Mouse (Mus musculus): ENCODE measurements around the gene Smpdl3b. TPM values are rescaled to one million over a fixed set of nuclear protein-coding genes. Genes with fewer than 3 reads are reported as not detected.
"Not testable (repeated sequence)": the region's sequence is repeated elsewhere in the genome, so short reads cannot be mapped to it uniquely, and the experiment has no call there.

The Smpdl3b gene
- polyA plus RNA-seq, 1 experiment from 2014 or later = 3.9 TPM

- H3K9me3 ChIP-seq (replicated peaks; ENCODE audit: control insufficient read depth, low read length) = no peaks in the 10 kb centered on the region
- 69% methylated on average over 9 of the region's 9 CpGs for WGBS
Observed at GRCm38 (mm10) chr4:132794028-132794427, 37.0 kb upstream of the Smpdl3b start.

GRCm38 (mm10) chr4:132793322-132794004 is 36.4 kb upstream of the Smpdl3b start:
- H3K4me3 ChIP-seq (ENCODE audit: low read length); ATAC-seq (replicated peaks; ENCODE audit: extremely low read depth, insufficient read depth, low FRiP score); H3K9ac ChIP-seq (ENCODE audit: low read length); H3K9me3 ChIP-seq (replicated peaks; ENCODE audit: control insufficient read depth, low read length); H3K36me3 ChIP-seq (ENCODE audit: control insufficient read depth, insufficient read depth); H3K4me2 ChIP-seq (ENCODE audit: low read depth, low read length); H3K27ac ChIP-seq (ENCODE audit: low read length); H3K4me1 ChIP-seq (ENCODE audit: control insufficient read depth, insufficient read depth, low read length); H3K27me3 ChIP-seq (ENCODE audit: control insufficient read depth, insufficient read depth, low read length): not testable (repeated sequence)
- 84% methylated on average over 8 of the region's 9 CpGs for WGBS

More at GRCm38 (mm10) chr4:132794028-132794427, 37.0 kb upstream of the Smpdl3b start:
- H3K27ac ChIP-seq (ENCODE audit: low read length) = no peak overlapping the region
- H3K9ac ChIP-seq (ENCODE audit: low read length) = no peak overlapping the region
- no peaks in the 10 kb centered on the region for H3K36me3 ChIP-seq (ENCODE audit: control insufficient read depth, insufficient read depth)
- H3K4me3 ChIP-seq (ENCODE audit: low read length) = no peak overlapping the region
- no peak overlapping the region for H3K4me2 ChIP-seq (ENCODE audit: low read depth, low read length)
- ATAC-seq (replicated peaks; ENCODE audit: extremely low read depth, insufficient read depth, low FRiP score) = no peak
- H3K27me3 ChIP-seq (ENCODE audit: control insufficient read depth, insufficient read depth, low read length) = peaks cover 6% of the 10 kb centered on the region
- no peaks in the 10 kb centered on the region; the same call in 1 of the 2 replicates for H3K4me1 ChIP-seq (ENCODE audit: control insufficient read depth, insufficient read depth, low read length)

GRCm38 (mm10) chr4:132789731-132790130 is 32.7 kb upstream of the Smpdl3b start:
- 69% methylated on average over 8 of the region's 8 CpGs for WGBS

GRCm38 (mm10) chr4:132785228-132785627 is 28.2 kb upstream of the Smpdl3b start:
- ATAC-seq (replicated peaks; ENCODE audit: extremely low read depth, insufficient read depth, low FRiP score) = no peak
- no peaks in the 10 kb centered on the region for H3K36me3 ChIP-seq (ENCODE audit: control insufficient read depth, insufficient read depth)
- WGBS = 86% methylated on average over 13 of the region's 13 CpGs
- no peak overlapping the region for H3K9ac ChIP-seq (ENCODE audit: low read length)
- no peak overlapping the region for H3K4me2 ChIP-seq (ENCODE audit: low read depth, low read length)
- H3K27ac ChIP-seq (ENCODE audit: low read length) = no peak overlapping the region
- no peaks in the 10 kb centered on the region for H3K27me3 ChIP-seq (ENCODE audit: control insufficient read depth, insufficient read depth, low read length)
- H3K9me3 ChIP-seq (replicated peaks; ENCODE audit: control insufficient read depth, low read length) = no peaks in the 10 kb centered on the region
- H3K4me3 ChIP-seq (ENCODE audit: low read length) = no peak overlapping the region
- H3K4me1 ChIP-seq (ENCODE audit: control insufficient read depth, insufficient read depth, low read length) = no peaks in the 10 kb centered on the region

More at GRCm38 (mm10) chr4:132789731-132790130, 32.7 kb upstream of the Smpdl3b start:
- H3K27me3 ChIP-seq (ENCODE audit: control insufficient read depth, insufficient read depth, low read length) = peaks cover 3% of the 10 kb centered on the region
- no peak overlapping the region for H3K27ac ChIP-seq (ENCODE audit: low read length)
- no peaks in the 10 kb centered on the region for H3K9me3 ChIP-seq (replicated peaks; ENCODE audit: control insufficient read depth, low read length)
- no peak overlapping the region for H3K4me2 ChIP-seq (ENCODE audit: low read depth, low read length)
- ATAC-seq (replicated peaks; ENCODE audit: extremely low read depth, insufficient read depth, low FRiP score) = no peak
- H3K9ac ChIP-seq (ENCODE audit: low read length) = no peak overlapping the region
- H3K4me1 ChIP-seq (ENCODE audit: control insufficient read depth, insufficient read depth, low read length) = no peaks in the 10 kb centered on the region
- H3K4me3 ChIP-seq (ENCODE audit: low read length) = no peak overlapping the region
- no peaks in the 10 kb centered on the region for H3K36me3 ChIP-seq (ENCODE audit: control insufficient read depth, insufficient read depth)

GRCm38 (mm10) chr4:132783732-132784131 is 26.7 kb upstream of the Smpdl3b start:
- no peaks in the 10 kb centered on the region for H3K4me1 ChIP-seq (ENCODE audit: control insufficient read depth, insufficient read depth, low read length)
- ATAC-seq (replicated peaks; ENCODE audit: extremely low read depth, insufficient read depth, low FRiP score) = no peak
- H3K4me2 ChIP-seq (ENCODE audit: low read depth, low read length) = no peak overlapping the region
- H3K36me3 ChIP-seq (ENCODE audit: control insufficient read depth, insufficient read depth) = peaks cover 7% of the 10 kb centered on the region; the same call in 1 of the 2 replicates
- no peaks in the 10 kb centered on the region for H3K27me3 ChIP-seq (ENCODE audit: control insufficient read depth, insufficient read depth, low read length)
- H3K9ac ChIP-seq (ENCODE audit: low read length) = no peak overlapping the region
- H3K9me3 ChIP-seq (replicated peaks; ENCODE audit: control insufficient read depth, low read length) = no peaks in the 10 kb centered on the region
- H3K4me3 ChIP-seq (ENCODE audit: low read length) = no peak overlapping the region
- no peak overlapping the region for H3K27ac ChIP-seq (ENCODE audit: low read length)
- WGBS = 73% methylated on average over 2 of the region's 2 CpGs

- no peaks in the 10 kb centered on the region for H3K4me1 ChIP-seq (ENCODE audit: control insufficient read depth, insufficient read depth, low read length)
- no peak overlapping the region for H3K4me2 ChIP-seq (ENCODE audit: low read depth, low read length)
- ATAC-seq (replicated peaks; ENCODE audit: extremely low read depth, insufficient read depth, low FRiP score) = no peak
- H3K9ac ChIP-seq (ENCODE audit: low read length) = no peak overlapping the region
- H3K4me3 ChIP-seq (ENCODE audit: low read length) = no peak overlapping the region
- WGBS = 89% methylated on average over 4 of the region's 4 CpGs
- H3K27me3 ChIP-seq (ENCODE audit: control insufficient read depth, insufficient read depth, low read length) = no peaks in the 10 kb centered on the region
- no peak overlapping the region for H3K27ac ChIP-seq (ENCODE audit: low read length)
- peaks cover 40% of the 10 kb centered on the region for H3K36me3 ChIP-seq (ENCODE audit: control insufficient read depth, insufficient read depth)
- no peaks in the 10 kb centered on the region for H3K9me3 ChIP-seq (replicated peaks; ENCODE audit: control insufficient read depth, low read length)
Observed at GRCm38 (mm10) chr4:132780288-132780687, 23.2 kb upstream of the Smpdl3b start.

GRCm38 (mm10) chr4:132778562-132779201 is 21.6 kb upstream of the Smpdl3b start:
- no peak for ATAC-seq (replicated peaks; ENCODE audit: extremely low read depth, insufficient read depth, low FRiP score)
- Histone ChIP-seq H3K27ac (ENCODE audit: low read length) (no peak overlapping the region), H3K4me1 (ENCODE audit: control insufficient read depth, insufficient read depth, low read length) (no peaks in the 10 kb centered on the region), H3K4me3 (ENCODE audit: low read length) (no peak overlapping the region), H3K36me3 (ENCODE audit: control insufficient read depth, insufficient read depth) (peaks cover 49% of the 10 kb centered on the region), H3K9me3 (replicated peaks; ENCODE audit: control insufficient read depth, low read length) (no peaks in the 10 kb centered on the region), H3K4me2 (ENCODE audit: low read depth, low read length) (no peak overlapping the region), H3K27me3 (ENCODE audit: control insufficient read depth, insufficient read depth, low read length) (no peaks in the 10 kb centered on the region), H3K9ac (ENCODE audit: low read length) (no peak overlapping the region)
- WGBS = 89% methylated on average over 6 of the region's 6 CpGs

GRCm38 (mm10) chr4:132776764-132777163 is 19.7 kb upstream of the Smpdl3b start:
- H3K36me3 ChIP-seq (ENCODE audit: control insufficient read depth, insufficient read depth) = peaks cover 65% of the 10 kb centered on the region
- ATAC-seq (replicated peaks; ENCODE audit: extremely low read depth, insufficient read depth, low FRiP score) = no peak
- no peak overlapping the region for H3K4me2 ChIP-seq (ENCODE audit: low read depth, low read length)
- no peaks in the 10 kb centered on the region for H3K27me3 ChIP-seq (ENCODE audit: control insufficient read depth, insufficient read depth, low read length)
- 79% methylated on average over 5 of the region's 5 CpGs for WGBS
- H3K9ac ChIP-seq (ENCODE audit: low read length) = no peak overlapping the region
- H3K4me1 ChIP-seq (ENCODE audit: control insufficient read depth, insufficient read depth, low read length) = no peaks in the 10 kb centered on the region
- no peak overlapping the region for H3K27ac ChIP-seq (ENCODE audit: low read length)
- no peak overlapping the region for H3K4me3 ChIP-seq (ENCODE audit: low read length)
- no peaks in the 10 kb centered on the region for H3K9me3 ChIP-seq (replicated peaks; ENCODE audit: control insufficient read depth, low read length)

GRCm38 (mm10) chr4:132774905-132775304 is 17.9 kb upstream of the Smpdl3b start:
- H3K4me1 ChIP-seq (ENCODE audit: control insufficient read depth, insufficient read depth, low read length) = no peaks in the 10 kb centered on the region
- peaks cover 75% of the 10 kb centered on the region for H3K36me3 ChIP-seq (ENCODE audit: control insufficient read depth, insufficient read depth)

More at GRCm38 (mm10) chr4:132774905-132775304, 17.9 kb upstream of the Smpdl3b start:
- no peaks in the 10 kb centered on the region for H3K27me3 ChIP-seq (ENCODE audit: control insufficient read depth, insufficient read depth, low read length)
- ATAC-seq (replicated peaks; ENCODE audit: extremely low read depth, insufficient read depth, low FRiP score) = no peak
- H3K9ac ChIP-seq (ENCODE audit: low read length) = no peak overlapping the region
- no peak overlapping the region for H3K27ac ChIP-seq (ENCODE audit: low read length)
- H3K4me3 ChIP-seq (ENCODE audit: low read length) = no peak overlapping the region
- H3K4me2 ChIP-seq (ENCODE audit: low read depth, low read length) = no peak overlapping the region
- 72% methylated on average over 3 of the region's 3 CpGs for WGBS
- no peaks in the 10 kb centered on the region for H3K9me3 ChIP-seq (replicated peaks; ENCODE audit: control insufficient read depth, low read length)

Measured in heart, embryonic 16.5 days (tissue).